Mouse (Mus musculus) ES-Bruce4 (cell line): ENCODE results near the gene Meioc.

Experiments used
- CTCF ChIP-seq: IDR thresholded peaks from one replicate; pipeline ENCODE4 v1.8.1; 2011; ENCODE audit warnings: low read depth, low read length
- POLR2A ChIP-seq: IDR thresholded peaks from one replicate; pipeline ENCODE4 v1.8.1; 2011; ENCODE audit warnings: low read length; ENCODE audit not compliant: insufficient read depth

DNA sequence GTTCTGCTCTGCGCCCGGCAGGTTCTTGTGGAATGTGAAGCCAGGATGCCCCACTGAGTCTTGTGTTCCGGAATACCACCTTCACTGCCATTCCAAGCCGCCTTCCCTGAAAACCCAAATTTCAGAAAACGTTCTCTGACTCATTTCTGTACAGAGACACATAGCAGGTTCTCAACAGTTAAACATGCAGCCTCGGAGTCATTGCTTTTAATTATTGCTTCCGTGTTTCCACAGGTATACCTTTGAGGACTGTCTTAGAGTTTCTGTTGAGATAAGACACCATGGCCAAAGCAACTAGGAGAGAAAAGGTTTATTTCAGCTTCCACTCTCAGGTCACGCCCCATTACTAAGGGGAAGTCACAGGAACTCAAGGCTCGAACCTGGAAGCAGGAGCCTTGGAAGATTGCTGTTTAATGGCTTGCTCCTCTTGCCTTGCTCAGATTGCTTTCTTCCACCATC is 34.5 kb downstream of the Meioc start:
- TF ChIP-seq CTCF = no peak
- TF ChIP-seq POLR2A = no peak
